ENCODE assay signal across 14 mouse cellular contexts in the genomic region with DNA sequence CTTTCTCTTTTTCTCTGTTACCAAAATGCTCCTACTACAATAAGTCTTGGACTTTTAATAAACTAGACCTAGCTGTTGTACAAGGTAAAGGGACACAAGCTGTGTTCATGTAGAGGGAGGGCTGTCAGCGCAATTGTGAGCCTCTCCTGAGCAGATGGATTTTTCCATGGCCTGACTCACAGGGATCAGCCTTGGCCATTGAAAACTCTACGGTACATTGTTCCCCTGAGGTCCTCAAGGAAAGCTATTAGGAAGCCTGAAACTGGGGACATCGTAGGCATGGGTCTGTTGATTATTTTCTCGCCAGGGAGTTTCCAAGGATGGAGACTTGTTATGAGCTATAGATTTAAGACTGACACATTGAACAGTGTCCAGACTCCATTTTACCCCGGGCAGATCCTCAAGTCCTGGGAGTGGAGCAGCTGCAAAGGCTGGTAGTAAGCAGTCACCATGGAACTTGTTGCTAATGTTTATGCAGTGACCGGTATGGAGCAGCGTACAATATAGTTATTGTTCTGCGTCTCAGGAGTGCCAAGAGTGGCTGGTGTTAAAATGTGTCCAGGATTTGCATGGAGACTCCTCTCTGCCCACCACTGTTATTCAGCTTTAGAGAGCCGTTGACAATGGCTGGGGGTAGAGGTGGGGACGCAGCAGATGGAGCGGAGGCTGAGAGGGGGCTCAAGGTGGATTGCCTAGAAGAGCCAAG. TPM values are rescaled to one million over a fixed set of nuclear protein-coding genes. Genes with fewer than 3 reads are reported as not detected.
A peak's percentile ranks its signal among the peaks of the same experiment; 100 is the strongest.
DNase-seq lines count a peak whose midpoint lies in the region; ATAC-seq lines count a peak whose summit lies in the region.
"Had no signal": no experiment of that assay in that cellular context is flagged by ENCODE, and none has a peak within 500 bp of the region (broad histone marks: within the 10 kb centered on the region; RNA-seq: fewer than 3 reads in every experiment).

No protein-coding gene starts in this region.

- 66% methylated on average over 11 of the region's 11 CpGs for WGBS in embryonic facial prominence, embryonic 12.5 days
- 28% methylated on average over 11 of the region's 11 CpGs for WGBS in hindbrain, embryonic 13.5 days
- 39% methylated on average over 11 of the region's 11 CpGs for WGBS in midbrain, embryonic 13.5 days

- peaks cover 24% of the 10 kb centered on the region for H3K4me1 ChIP-seq in embryonic facial prominence, embryonic 12.5 days
- H3K4me1 ChIP-seq in hindbrain, embryonic 13.5 days (replicated peaks) = peaks cover 20% of the 10 kb centered on the region
- H3K4me1 ChIP-seq in midbrain, embryonic 13.5 days (replicated peaks) = peaks cover 15% of the 10 kb centered on the region
- H3K4me1 ChIP-seq: liver, embryonic 13.5 days had no signal

- H3K4me2 ChIP-seq in embryonic facial prominence, embryonic 12.5 days (replicated peaks) = no peak overlapping the region
- H3K4me2 ChIP-seq in hindbrain, embryonic 13.5 days = no peak overlapping the region
- 0 out of 2 replicates have a peak overlapping the region, but pooled peaks have one; percentile 2 for H3K4me2 ChIP-seq in midbrain, embryonic 13.5 days (replicated peaks)
- H3K4me2 ChIP-seq: heart, embryonic 12.5 days; liver, embryonic 13.5 days had no signal

- no peaks in the 10 kb centered on the region for H3K36me3 ChIP-seq in embryonic facial prominence, embryonic 12.5 days
- no peaks in the 10 kb centered on the region for H3K36me3 ChIP-seq in hindbrain, embryonic 13.5 days
- no peaks in the 10 kb centered on the region for H3K36me3 ChIP-seq in midbrain, embryonic 13.5 days
- H3K36me3 ChIP-seq: heart, embryonic 12.5 days; liver, embryonic 13.5 days had no signal

- no peak overlapping the region for H3K4me3 ChIP-seq in embryonic facial prominence, embryonic 12.5 days
- no peak overlapping the region for H3K4me3 ChIP-seq in hindbrain, embryonic 13.5 days
- no peak overlapping the region for H3K4me3 ChIP-seq in midbrain, embryonic 13.5 days (replicated peaks)
- H3K4me3 ChIP-seq: heart, embryonic 12.5 days; layer of hippocampus, adult 2 months; liver, embryonic 13.5 days had no signal

- H3K27ac ChIP-seq in embryonic facial prominence, embryonic 12.5 days = peak overlapping the region; percentile 12; the same call in 1 of the 2 replicates
- peak overlapping the region; percentile 58 for H3K27ac ChIP-seq in hindbrain, embryonic 13.5 days
- H3K27ac ChIP-seq in midbrain, embryonic 13.5 days = peak overlapping the region; percentile 66
- H3K27ac ChIP-seq: layer of hippocampus, adult 2 months; liver, embryonic 13.5 days; macrophage had no signal

- no peaks in the 10 kb centered on the region for H3K9me3 ChIP-seq in embryonic facial prominence, embryonic 12.5 days
- no peaks in the 10 kb centered on the region for H3K9me3 ChIP-seq in hindbrain, embryonic 13.5 days
- H3K9me3 ChIP-seq in midbrain, embryonic 13.5 days = no peaks in the 10 kb centered on the region
- H3K9me3 ChIP-seq: heart, embryonic 12.5 days; liver, embryonic 13.5 days had no signal

- H3K9ac ChIP-seq in embryonic facial prominence, embryonic 12.5 days = no peak overlapping the region
- no peak overlapping the region for H3K9ac ChIP-seq in hindbrain, embryonic 13.5 days
- H3K9ac ChIP-seq in midbrain, embryonic 13.5 days (replicated peaks) = no peak overlapping the region
- H3K9ac ChIP-seq: heart, embryonic 12.5 days; liver, embryonic 13.5 days had no signal

- no peaks in the 10 kb centered on the region for H3K27me3 ChIP-seq in embryonic facial prominence, embryonic 12.5 days
- H3K27me3 ChIP-seq in hindbrain, embryonic 13.5 days = no peaks in the 10 kb centered on the region
- H3K27me3 ChIP-seq in midbrain, embryonic 13.5 days = no peaks in the 10 kb centered on the region
- H3K27me3 ChIP-seq: heart, embryonic 12.5 days; liver, embryonic 13.5 days had no signal

- ATAC-seq in embryonic facial prominence, embryonic 12.5 days (ENCODE audit: insufficient number of reproducible peaks, insufficient read depth, low FRiP score, low TSS enrichment) = no peak
- ATAC-seq in hindbrain, embryonic 13.5 days (ENCODE audit: low FRiP score) = peak; percentile 92
- peak; percentile 93 for ATAC-seq in midbrain, embryonic 13.5 days
- no peak for ATAC-seq in erythroid progenitor cell, adult 5-6 weeks (replicated peaks; ENCODE audit: low FRiP score, poor library complexity, severe bottlenecking)
- ATAC-seq in CD4-positive, CD25-positive, alpha-beta regulatory T cell, adult 4 months = no peak
- ATAC-seq: intestine, embryonic 16.5 days; Patski had no signal

- DNase-seq in embryo, embryonic 11 days = peak; percentile 27
- no peak for DNase-seq in embryo, embryonic 10 days (ENCODE audit: low spot score)
- DNase-seq in right cerebral cortex, postnatal 4 days = no peak
- DNase-seq: liver, embryonic 13.5 days had no signal

RNA-seq across cellular contexts. Expression of a gene that starts 28.5 kb away (rescaled TPM):
- polyA plus RNA-seq in embryonic facial prominence, embryonic 12.5 days (2016; fragmentation: Nextera tagmentation; extraction: Ambion mirVana) = 14.7 and 15.8 TPM in 2 replicates
- polyA plus RNA-seq in hindbrain, embryonic 13.5 days (2015; fragmentation: Nextera tagmentation; extraction: Ambion mirVana) = 20.5 and 21.4 TPM in 2 replicates
- 17.7 and 20.3 TPM in 2 replicates for polyA plus RNA-seq in midbrain, embryonic 13.5 days (2015; fragmentation: Nextera tagmentation; extraction: Ambion mirVana)
- total RNA-seq in erythroid progenitor cell, adult 5-6 weeks (2015; ENCODE audit: low replicate concordance) = not detected in 2 replicates
- 0.77 and 1.1 TPM in 2 replicates for total RNA-seq in erythroid progenitor cell, adult 5-6 weeks (2017; ENCODE audit: low replicate concordance)
- under 1 TPM; 0.51 to 0.61 TPM for polyA plus RNA-seq in CD4-positive, CD25-positive, alpha-beta regulatory T cell, adult 4 months (2017; shearing (Covaris generic))

Comparison
In these comparisons a context has a peak if more than half of its experiments do, and no peak if none do; other contexts are left out.
1. ATAC-seq: peak in hindbrain, embryonic 13.5 days (single experiment) and midbrain, embryonic 13.5 days (single experiment); none in embryonic facial prominence, embryonic 12.5 days (single experiment), erythroid progenitor cell, adult 5-6 weeks (single experiment) and CD4-positive, CD25-positive, alpha-beta regulatory T cell, adult 4 months (single experiment).
2. H3K27ac ChIP-seq: peak in every context shown above with its lines; median percentile 66 in midbrain, embryonic 13.5 days; 58 in hindbrain, embryonic 13.5 days; 12 in embryonic facial prominence, embryonic 12.5 days.